Mouse (Mus musculus): ENCODE measurements around the gene Popdc3.
"Not testable (repeated sequence)": the region's sequence is repeated elsewhere in the genome, so short reads cannot be mapped to it uniquely, and the experiment has no call there.

The Popdc3 gene

DNA sequence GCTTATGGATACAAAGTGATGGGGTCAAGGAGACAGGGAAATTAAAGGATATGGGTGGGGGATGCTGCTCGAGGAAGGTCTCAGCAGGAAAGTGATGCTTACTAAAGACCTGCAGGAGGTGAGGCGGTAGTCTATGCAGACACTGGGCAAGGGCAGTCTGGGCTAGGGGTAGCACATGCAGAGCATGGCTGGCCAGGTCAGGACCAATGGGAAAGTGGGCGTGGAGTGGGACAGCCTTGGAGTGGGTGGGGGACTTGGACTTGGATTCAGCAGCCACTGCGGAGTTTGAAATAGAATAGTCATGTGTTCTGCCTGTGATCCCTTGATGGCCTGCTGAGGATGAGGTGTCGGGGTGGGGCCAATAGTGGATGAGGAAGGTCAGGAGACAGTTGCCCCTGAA is 141.0 kb downstream of the Popdc3 start:
- no peak for DNase-seq

DNA sequence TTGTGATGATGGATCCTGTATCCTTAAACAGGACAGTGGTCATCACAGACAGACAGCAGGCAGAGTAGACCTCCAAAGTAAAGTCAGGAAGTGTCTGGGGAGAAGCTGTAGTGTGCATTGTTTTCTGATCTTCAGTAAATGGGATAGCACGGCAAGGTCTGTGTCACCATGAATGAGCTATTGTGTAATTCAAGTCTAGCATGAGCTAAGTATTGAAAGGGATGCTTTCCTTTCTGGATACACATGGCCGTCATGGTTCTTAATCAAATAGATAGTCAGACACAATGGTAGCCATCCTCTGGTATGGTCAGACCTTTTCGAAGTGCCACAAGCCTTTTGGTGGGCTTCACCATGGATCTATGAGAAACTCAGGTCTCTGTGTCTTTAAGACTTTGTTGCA is 142.4 kb downstream of the Popdc3 start:
- no peak for DNase-seq

DNA sequence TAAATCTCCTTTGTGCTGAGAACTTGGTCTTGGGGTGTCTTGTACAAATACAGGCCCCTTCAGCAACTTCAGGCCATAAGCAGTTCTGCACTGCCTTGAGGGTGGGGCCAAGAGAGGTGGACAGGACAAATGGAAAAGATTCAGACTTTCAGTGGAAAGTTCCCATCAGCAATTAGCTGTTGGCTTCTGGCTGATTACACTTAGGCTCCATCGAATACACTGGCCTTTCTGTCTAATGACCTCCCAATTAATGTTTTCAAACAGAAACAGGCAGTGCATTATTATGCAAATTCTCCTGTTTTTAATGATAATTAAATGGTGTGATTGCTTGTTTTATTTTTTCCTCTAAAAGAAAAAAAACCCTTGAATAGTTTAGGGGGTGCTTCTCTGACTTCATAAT is 146.3 kb downstream of the Popdc3 start:
- DNase-seq: no peak

DNA sequence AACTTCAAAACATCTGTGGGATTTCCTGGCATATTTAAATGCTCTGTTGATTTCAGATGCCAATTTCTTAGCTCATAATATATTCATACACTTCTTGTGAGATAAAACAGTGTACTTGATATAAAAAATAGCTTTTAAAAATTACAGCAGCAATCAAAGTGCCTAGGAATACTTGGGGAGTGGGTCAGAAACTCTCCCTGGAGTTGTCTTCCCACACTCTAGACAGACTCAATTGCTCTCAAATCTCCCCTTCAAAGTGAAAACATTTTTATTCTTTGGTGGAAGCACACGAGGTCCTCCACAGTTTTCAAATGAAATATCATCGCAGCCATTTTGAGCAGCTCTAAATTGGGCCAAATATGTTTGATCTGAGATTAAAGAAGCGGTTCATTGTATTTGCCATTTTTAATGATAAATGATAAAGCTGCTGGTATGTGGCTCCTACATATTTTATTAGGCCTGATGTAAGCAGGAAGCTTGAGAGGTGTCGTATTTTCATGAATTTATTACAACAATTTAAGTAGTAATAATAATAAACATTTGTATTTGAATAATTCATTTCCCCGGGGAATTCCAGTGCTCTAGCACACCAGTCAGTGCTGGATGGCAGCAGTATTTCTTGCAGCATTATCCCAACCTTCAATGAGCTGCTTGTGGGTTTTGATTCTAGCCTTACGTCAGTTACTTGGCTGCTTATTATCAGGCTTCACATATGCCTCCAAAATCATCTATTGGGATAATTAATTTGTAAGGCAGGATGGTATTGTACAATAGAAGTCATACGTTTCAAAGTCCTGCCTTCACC is 150.5 kb downstream of the Popdc3 start:
- no peak for DNase-seq

DNA sequence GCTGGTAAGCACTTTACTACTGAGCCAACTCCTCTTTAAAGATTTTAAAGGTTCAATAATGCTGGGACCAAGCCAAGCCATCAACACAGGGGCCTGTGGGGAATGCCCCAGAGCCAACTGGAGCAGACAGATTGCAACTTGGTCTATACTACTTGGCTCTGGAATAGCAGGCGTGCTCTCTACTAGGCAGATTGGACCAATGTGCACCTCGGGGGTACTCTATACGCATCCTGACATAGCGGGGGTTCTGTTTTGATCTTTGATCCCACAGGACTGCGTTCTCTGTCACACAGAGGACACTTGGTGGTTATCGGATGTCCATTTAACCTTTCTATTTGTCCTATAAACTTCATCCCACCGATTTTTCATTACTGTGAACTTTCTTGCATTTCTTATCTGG is 157.0 kb downstream of the Popdc3 start:
- peak in 1 of 2 experiments; percentile 8 for DNase-seq

DNA sequence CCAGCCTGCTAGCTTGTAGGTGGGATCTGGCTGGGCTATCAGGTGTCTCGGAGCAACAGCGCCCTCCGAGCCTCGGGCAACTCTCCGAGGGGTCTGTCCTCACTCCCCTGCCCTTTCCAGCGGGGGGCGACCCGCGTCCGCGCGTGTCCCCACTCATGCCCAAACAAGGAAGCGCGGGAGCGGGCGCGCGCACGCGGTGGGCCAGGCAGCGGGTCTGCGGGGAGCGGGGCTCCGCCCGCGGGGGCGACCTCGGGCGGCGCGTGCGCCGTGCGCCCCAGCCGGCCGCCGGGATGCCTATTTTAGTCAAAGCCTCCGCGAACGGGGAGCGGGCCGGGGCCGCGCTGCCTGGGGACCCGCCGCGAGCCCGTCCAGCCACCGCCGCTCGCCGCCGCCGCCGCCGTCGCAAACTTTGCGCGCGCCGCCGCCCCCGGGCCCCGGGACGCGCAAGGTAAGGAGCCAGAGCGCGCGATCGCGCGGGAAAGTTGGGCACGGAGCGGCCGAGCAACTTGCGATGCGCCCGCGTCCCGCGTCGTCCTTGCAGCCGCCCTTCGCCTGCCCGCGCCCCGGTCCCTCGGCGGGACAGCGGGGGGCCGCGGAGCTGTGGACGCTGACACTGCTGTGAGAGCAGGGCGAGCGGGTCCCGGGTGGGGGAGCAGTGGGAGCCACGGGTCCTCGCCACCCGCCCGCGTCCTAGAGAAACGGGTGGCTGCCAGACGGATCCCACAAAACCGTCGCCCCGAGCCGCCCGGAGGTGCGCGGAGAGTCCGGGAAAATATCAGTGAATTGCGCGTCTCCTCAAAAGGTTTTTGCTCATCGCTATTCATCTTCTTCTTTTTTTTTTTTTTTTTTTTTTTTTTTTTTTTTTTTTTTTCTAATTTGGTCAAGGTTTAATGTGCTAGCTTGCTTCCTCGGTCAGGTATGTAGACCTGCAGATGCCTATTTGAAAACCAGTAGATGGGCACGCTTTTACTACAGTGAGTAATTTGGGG is 157.8 kb downstream of the Popdc3 start, which contains the start of gene Bves:
TSS of gene Bves (plus strand) at position 339 of the 989 bp plus-strand sequence.
- DNase-seq: peak; percentile 69 to 79

DNA sequence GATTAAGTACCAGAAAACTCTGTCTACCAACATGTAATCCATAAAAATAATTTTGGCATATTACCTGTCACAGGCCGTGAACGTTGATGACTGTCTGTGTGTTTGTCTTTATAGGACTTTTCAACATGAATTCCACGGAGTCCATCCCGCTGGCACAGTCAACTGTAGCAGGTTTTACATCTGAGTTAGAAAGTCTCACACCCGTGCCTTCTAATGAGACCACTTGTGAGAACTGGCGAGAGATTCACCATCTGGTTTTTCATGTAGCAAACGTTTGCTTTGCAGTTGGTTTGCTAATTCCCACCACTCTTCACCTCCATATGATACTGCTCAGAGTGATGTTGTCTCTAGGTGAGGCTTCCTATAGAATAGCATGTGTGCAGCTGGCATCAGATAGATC is 161.2 kb downstream of the Popdc3 start:
- DNase-seq: no peak

DNA sequence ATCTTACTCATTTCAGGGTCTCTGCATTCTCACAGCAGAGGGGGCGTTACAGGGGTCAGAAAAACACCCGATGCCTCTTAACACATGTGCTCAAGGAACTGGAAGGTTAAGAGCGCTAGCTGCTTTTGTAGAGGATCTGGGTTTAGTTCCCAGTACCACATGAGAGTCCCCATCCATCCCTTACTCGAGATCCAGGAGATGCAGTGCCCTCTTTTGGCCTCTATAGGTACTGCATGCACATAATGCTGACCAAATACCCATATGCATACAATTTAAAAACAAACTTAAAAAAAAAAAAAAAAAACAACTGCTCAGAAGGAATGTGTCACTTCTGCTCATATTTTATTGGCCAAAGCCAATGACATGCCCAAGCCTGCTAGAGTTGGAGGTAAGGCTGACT is 166.5 kb downstream of the Popdc3 start:
- no peak for DNase-seq

DNA sequence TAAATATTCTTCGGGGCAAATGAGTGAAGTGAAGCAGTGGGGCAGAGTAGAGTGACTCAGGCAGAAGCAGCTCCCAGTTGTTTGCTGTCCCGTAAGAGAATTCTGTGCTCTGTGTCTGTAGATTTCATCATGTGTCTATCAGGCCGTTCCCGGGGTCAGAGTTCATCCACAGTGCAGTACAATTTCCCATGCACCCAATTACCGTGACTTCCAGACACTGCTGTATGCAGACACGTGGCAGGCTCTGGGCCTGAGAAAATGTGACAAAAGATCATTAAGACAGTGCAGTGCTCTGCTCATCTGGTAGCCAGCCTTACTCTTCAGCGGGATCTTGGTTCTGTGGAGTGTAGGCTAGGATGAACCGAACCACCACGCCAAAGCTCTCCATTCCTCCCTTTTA is 167.3 kb downstream of the Popdc3 start:
- no peak for DNase-seq

DNA sequence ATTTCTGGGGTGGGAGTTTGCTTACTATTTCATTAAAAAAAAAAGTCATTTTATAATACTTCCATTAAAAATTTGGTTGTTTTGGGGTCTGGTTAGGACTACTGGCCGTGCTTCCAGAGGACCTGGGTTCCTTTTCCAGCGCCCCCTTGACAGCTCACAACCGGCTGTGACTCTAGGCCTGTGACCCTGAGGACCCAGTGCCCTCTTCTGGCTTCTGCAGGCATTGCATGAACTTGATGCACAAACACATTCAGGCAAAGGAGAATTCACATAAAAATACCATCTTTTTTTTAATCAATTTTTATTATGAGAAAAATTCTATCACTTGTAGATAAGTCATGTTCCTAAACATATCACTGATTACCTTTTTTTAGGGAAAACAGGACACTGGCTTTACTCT is 170.2 kb downstream of the Popdc3 start:
- DNase-seq: not testable (repeated sequence)

DNA sequence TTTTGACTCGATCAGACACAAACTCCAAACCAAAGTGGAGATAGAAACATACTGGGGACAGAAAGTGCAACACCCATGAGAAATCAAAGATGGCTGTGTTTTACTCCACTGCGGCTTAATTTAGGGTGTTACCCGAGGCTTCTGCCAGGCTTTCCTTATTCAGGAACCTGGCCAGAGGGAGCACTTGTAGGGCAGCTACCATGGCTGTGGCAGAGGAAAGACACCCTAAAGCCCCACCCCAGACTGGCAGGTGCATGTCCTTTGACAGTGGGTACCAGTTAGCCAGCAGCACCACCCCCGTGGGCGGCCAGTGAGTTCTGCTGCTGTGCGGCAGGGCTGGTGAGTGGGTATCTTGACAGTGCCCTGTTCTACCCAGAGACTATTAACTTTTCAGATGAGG is 178.2 kb downstream of the Popdc3 start:
- DNase-seq: no peak

DNA sequence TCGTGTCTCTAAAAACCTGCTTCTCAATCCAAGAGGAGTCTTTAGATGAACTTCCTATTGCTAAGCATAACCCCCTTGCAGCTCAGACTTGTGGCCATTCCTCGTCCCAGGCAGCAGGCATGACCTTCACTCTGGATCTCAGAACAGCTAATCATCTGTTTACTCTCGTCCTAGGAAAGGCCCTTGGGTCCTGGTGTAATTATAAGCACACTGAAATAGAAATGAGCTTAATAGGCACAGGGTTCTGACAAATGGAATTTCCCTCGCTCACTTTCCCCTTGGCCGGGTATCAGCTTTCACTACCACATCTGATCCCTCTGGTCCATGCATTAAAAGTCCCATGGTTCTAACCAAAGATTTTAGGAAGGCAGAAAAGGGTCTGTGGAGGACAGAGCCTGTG is 185.5 kb downstream of the Popdc3 start:
- no peak for DNase-seq

DNA sequence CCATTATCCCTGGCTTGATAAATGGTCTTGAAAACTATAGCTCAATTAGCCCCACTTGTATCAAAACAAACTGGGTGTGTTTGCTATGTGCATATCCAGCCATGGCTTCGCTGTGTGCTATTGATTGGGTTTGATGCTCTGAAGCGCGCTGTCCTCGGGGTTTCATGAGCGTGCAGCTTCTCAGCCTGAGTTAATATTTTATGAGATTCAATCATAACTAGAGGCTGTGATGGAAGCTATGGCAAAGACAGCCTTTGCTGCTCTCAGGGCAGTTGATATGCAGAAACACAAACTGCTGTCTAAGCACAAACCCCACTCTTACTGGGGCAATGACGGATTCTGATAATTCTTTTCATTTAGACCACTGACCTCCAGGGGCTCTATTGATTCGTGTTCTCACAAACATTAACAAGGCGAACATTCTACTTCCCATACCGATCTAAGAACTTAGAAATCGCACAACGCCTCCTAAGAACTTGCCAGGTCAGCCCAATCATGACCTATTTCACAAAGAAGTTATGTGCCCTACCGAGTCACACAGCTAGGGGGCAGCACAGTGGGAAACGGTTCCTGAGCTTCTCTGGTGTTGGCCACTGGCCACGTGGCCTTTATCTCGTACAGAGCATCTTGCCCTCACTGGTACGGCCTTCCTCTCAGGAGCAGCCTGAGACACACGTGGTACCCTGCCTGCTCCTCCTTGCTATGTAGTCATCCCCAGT is 189.2 kb downstream of the Popdc3 start:
- DNase-seq: no peak

Measured in cerebellum, postnatal 10 days (tissue).